Mouse (Mus musculus): ENCODE results near the gene Ptprn2.
"Not testable (repeated sequence)": the region's sequence is repeated elsewhere in the genome, so short reads cannot be mapped to it uniquely, and the experiment has no call there.

The Ptprn2 gene

GRCm38 (mm10) chr12:116528861-116529260, 43.3 kb downstream of the Ptprn2 start:
- no peak for DNase-seq

GRCm38 (mm10) chr12:116533281-116533680, 47.8 kb downstream of the Ptprn2 start:
- peak; percentile 64 for DNase-seq

GRCm38 (mm10) chr12:116539305-116539704, 53.8 kb downstream of the Ptprn2 start:
- DNase-seq = no peak

GRCm38 (mm10) chr12:116540608-116541007, 55.1 kb downstream of the Ptprn2 start:
- peak; percentile 69 for DNase-seq

GRCm38 (mm10) chr12:116550031-116550430, 64.5 kb downstream of the Ptprn2 start:
- peak; percentile 93 for DNase-seq

- DNase-seq = no peak
Measured at GRCm38 (mm10) chr12:116551516-116551915, 66.0 kb downstream of the Ptprn2 start.

GRCm38 (mm10) chr12:116552306-116552705, 66.8 kb downstream of the Ptprn2 start:
- DNase-seq = no peak

- no peak for DNase-seq
Measured at GRCm38 (mm10) chr12:116553361-116553760, 67.8 kb downstream of the Ptprn2 start.

GRCm38 (mm10) chr12:116555964-116556363, 70.4 kb downstream of the Ptprn2 start:
- DNase-seq = no peak

GRCm38 (mm10) chr12:116564441-116564840, 78.9 kb downstream of the Ptprn2 start:
- DNase-seq = no peak

GRCm38 (mm10) chr12:116566672-116567071, 81.2 kb downstream of the Ptprn2 start:
- DNase-seq = no peak

- DNase-seq = no peak
Measured at GRCm38 (mm10) chr12:116567170-116567569, 81.7 kb downstream of the Ptprn2 start.

GRCm38 (mm10) chr12:116569568-116569967, 84.0 kb downstream of the Ptprn2 start:
- DNase-seq = no peak

- no peak for DNase-seq
Measured at GRCm38 (mm10) chr12:116574102-116574501, 88.6 kb downstream of the Ptprn2 start.

- no peak for DNase-seq
Measured at GRCm38 (mm10) chr12:116574720-116575119, 89.2 kb downstream of the Ptprn2 start.

- not testable (repeated sequence) for DNase-seq
Measured at GRCm38 (mm10) chr12:116577917-116578316, 92.4 kb downstream of the Ptprn2 start.

GRCm38 (mm10) chr12:116580827-116581544, 95.5 kb downstream of the Ptprn2 start:
- no peak for DNase-seq

GRCm38 (mm10) chr12:116581864-116582263, 96.3 kb downstream of the Ptprn2 start:
- DNase-seq = no peak

- DNase-seq = no peak
Measured at GRCm38 (mm10) chr12:116582829-116583228, 97.3 kb downstream of the Ptprn2 start.

GRCm38 (mm10) chr12:116585001-116585400, 99.5 kb downstream of the Ptprn2 start:
- no peak for DNase-seq

- no peak for DNase-seq
Measured at GRCm38 (mm10) chr12:116586167-116586566, 100.6 kb downstream of the Ptprn2 start.

- no peak for DNase-seq
Measured at GRCm38 (mm10) chr12:116587548-116587947, 102.0 kb downstream of the Ptprn2 start.

GRCm38 (mm10) chr12:116590076-116590475, 104.6 kb downstream of the Ptprn2 start:
- no peak for DNase-seq

GRCm38 (mm10) chr12:116594457-116594856, 108.9 kb downstream of the Ptprn2 start:
- no peak for DNase-seq

Measured in cerebellum, adult 8-10 months (tissue).